19 mouse cellular contexts compared by ENCODE assay signal in the genomic region with DNA sequence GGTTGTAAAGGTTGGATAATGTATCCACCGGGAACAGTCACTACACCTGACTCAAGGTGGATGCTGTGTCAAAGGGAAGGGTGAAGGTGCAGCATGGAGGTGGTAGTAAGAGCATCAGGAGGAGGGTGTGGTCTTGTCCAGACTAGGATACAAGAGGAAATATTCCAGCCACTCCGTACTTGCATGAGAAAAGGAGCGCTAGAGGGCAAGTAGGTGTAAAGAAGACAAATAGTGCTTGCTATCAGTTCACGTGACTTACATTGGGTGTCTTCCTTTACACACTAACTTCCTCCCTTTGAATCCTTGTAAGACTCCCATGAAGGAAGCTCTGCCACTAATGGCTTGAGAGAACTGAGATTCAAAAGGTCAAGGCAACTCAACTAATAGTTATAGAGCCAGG.
"Had no signal": no experiment of that assay in that cellular context is flagged by ENCODE, and none has a peak within 500 bp of the region (broad histone marks: within the 10 kb centered on the region; RNA-seq: fewer than 3 reads in every experiment).

No protein-coding gene starts in this region.

- DNase-seq: liver, postnatal 0 days; lung, adult 2 months; lung, postnatal 14 days; lung, postnatal 36 days; right cerebral cortex, adult 18-20 months; right cerebral cortex, postnatal 25 days; right cerebral cortex, postnatal 4 days; spleen, adult 18-20 months; thymus, adult 18-20 months; thymus, postnatal 25 days; thymus, postnatal 4 days had no signal

- H3K27me3 ChIP-seq: liver, embryonic 15.5 days; lung, embryonic 15.5 days; megakaryocyte, embryonic 14.5 days; midbrain, embryonic 13.5 days; midbrain, embryonic 15.5 days; neural tube, embryonic 13.5 days; neural tube, embryonic 15.5 days had no signal

- H3K9ac ChIP-seq: liver, embryonic 15.5 days; liver, postnatal 0 days; lung, embryonic 15.5 days; midbrain, embryonic 13.5 days; midbrain, embryonic 15.5 days; neural tube, embryonic 13.5 days; neural tube, embryonic 15.5 days had no signal

- H3K9me3 ChIP-seq: liver, embryonic 15.5 days; lung, embryonic 15.5 days; midbrain, embryonic 13.5 days; midbrain, embryonic 15.5 days; neural tube, embryonic 13.5 days; neural tube, embryonic 15.5 days had no signal

- H3K27ac ChIP-seq: liver, embryonic 15.5 days; lung, embryonic 15.5 days; macrophage; midbrain, embryonic 13.5 days; midbrain, embryonic 15.5 days; neural tube, embryonic 13.5 days; neural tube, embryonic 15.5 days had no signal

- H3K4me3 ChIP-seq: liver, embryonic 15.5 days; lung, embryonic 15.5 days; megakaryocyte, embryonic 14.5 days; midbrain, embryonic 13.5 days; midbrain, embryonic 15.5 days; neural tube, embryonic 13.5 days; neural tube, embryonic 15.5 days had no signal

- H3K36me3 ChIP-seq: liver, embryonic 15.5 days; lung, embryonic 15.5 days; midbrain, embryonic 13.5 days; midbrain, embryonic 15.5 days; neural tube, embryonic 13.5 days; neural tube, embryonic 15.5 days had no signal

- H3K4me1 ChIP-seq: liver, embryonic 15.5 days; lung, embryonic 15.5 days; megakaryocyte, embryonic 14.5 days; midbrain, embryonic 13.5 days; midbrain, embryonic 15.5 days; neural tube, embryonic 13.5 days; neural tube, embryonic 15.5 days had no signal
